ENCODE assay signal across 21 mouse cellular contexts in genomic region chr1:180247901-180248300, GRCm38 (mm10). TPM values are rescaled to one million over a fixed set of nuclear protein-coding genes. Genes with fewer than 3 reads are reported as not detected.
A peak's percentile ranks its signal among the peaks of the same experiment; 100 is the strongest.
DNase-seq lines count a peak whose midpoint lies in the region; ATAC-seq and TF ChIP-seq lines count a peak whose summit lies in the region.
"Had no signal": no experiment of that assay in that cellular context is flagged by ENCODE, and none has a peak within 500 bp of the region (broad histone marks: within the 10 kb centered on the region; RNA-seq: fewer than 3 reads in every experiment).

No protein-coding gene starts in this region.

- H3K36me3 ChIP-seq in heart, embryonic 12.5 days: peaks cover 10% of the 10 kb centered on the region
- H3K36me3 ChIP-seq in G1E (replicated peaks): peaks cover 43% of the 10 kb centered on the region
- peaks cover 11% of the 10 kb centered on the region for H3K36me3 ChIP-seq in liver, embryonic 15.5 days (replicated peaks)
- no peaks in the 10 kb centered on the region for H3K36me3 ChIP-seq in forebrain, embryonic 16.5 days (ENCODE audit: control insufficient read depth, insufficient read depth)
- H3K36me3 ChIP-seq: hindbrain, embryonic 12.5 days; limb, embryonic 10.5 days had no signal

- DNase-seq in heart, postnatal 4 days: no peak
- no peak for DNase-seq in G1E (ENCODE audit: low spot score)
- DNase-seq in induced T-regulatory cell, adult 2 months (ENCODE audit: low read depth): peak; percentile 52
- no peak for DNase-seq in cerebellum, postnatal 4 days (ENCODE audit: low spot score in 2 of 2)
- DNase-seq in left cerebral cortex, adult 9 months (ENCODE audit: low spot score in 2 of 2): no peak
- DNase-seq: adrenal gland, adult 8-10 months; cerebellum, adult 9-11 months; embryo, embryonic 11 days; kidney, postnatal 4 days; layer of hippocampus, adult 9-11 months; lung, embryonic 14.5 days; lung, postnatal 36 days; right cerebral cortex, adult 18-20 months; thymus, postnatal 25 days had no signal

- 29% methylated on average over 7 of the region's 7 CpGs for WGBS in heart, embryonic 12.5 days
- 13% methylated on average over 7 of the region's 7 CpGs for WGBS in liver, embryonic 15.5 days (ENCODE audit: insufficient replicate concordance)
- 91% methylated on average over 7 of the region's 7 CpGs for WGBS in forebrain, embryonic 16.5 days

- H3K27me3 ChIP-seq in heart, embryonic 12.5 days (replicated peaks): no peaks in the 10 kb centered on the region
- H3K27me3 ChIP-seq in G1E (ENCODE audit: insufficient read depth, low read length): no peaks in the 10 kb centered on the region
- H3K27me3 ChIP-seq in liver, embryonic 15.5 days: no peaks in the 10 kb centered on the region
- H3K27me3 ChIP-seq in forebrain, embryonic 16.5 days (replicated peaks; ENCODE audit: control insufficient read depth, insufficient read depth, low read length): peaks cover 3% of the 10 kb centered on the region; the same call in 1 of the 2 replicates
- H3K27me3 ChIP-seq: hindbrain, embryonic 12.5 days had no signal

- no peak overlapping the region for H3K4me2 ChIP-seq in heart, embryonic 12.5 days
- peak overlapping the region; percentile 46 for H3K4me2 ChIP-seq in liver, embryonic 15.5 days
- H3K4me2 ChIP-seq in forebrain, embryonic 16.5 days (ENCODE audit: low read length): no peak overlapping the region
- H3K4me2 ChIP-seq: hindbrain, embryonic 12.5 days; lung, embryonic 14.5 days; midbrain, embryonic 11.5 days had no signal

- peaks cover 61% of the 10 kb centered on the region for H3K4me1 ChIP-seq in heart, embryonic 12.5 days (replicated peaks)
- peaks cover 62% of the 10 kb centered on the region for H3K4me1 ChIP-seq in G1E (ENCODE audit: insufficient read depth, low read depth, low read length)
- H3K4me1 ChIP-seq in liver, embryonic 15.5 days (replicated peaks): peaks cover 64% of the 10 kb centered on the region
- H3K4me1 ChIP-seq in forebrain, embryonic 16.5 days (replicated peaks; ENCODE audit: control insufficient read depth, insufficient read depth, low read length): peaks cover 6% of the 10 kb centered on the region

- no peak overlapping the region for H3K9ac ChIP-seq in heart, embryonic 12.5 days
- H3K9ac ChIP-seq in liver, embryonic 15.5 days: no peak overlapping the region
- no peak overlapping the region for H3K9ac ChIP-seq in forebrain, embryonic 16.5 days (replicated peaks; ENCODE audit: low read depth, low read length)
- H3K9ac ChIP-seq: hindbrain, embryonic 12.5 days; lung, embryonic 14.5 days had no signal

- ATAC-seq in heart, embryonic 12.5 days (ENCODE audit: insufficient number of reproducible peaks, low FRiP score): 0 out of 2 replicates have a peak, but pooled peaks have one; percentile 15
- peak; percentile 62 for ATAC-seq in G1E (ENCODE audit: extremely low read depth, insufficient number of reproducible peaks, low FRiP score, poor library complexity, severe bottlenecking)
- ATAC-seq in liver, embryonic 15.5 days (ENCODE audit: insufficient read depth): peak; percentile 50
- ATAC-seq in forebrain, embryonic 16.5 days: no peak

- H3K27ac ChIP-seq in heart, embryonic 12.5 days (ENCODE audit: poor library complexity, severe bottlenecking): peak overlapping the region; percentile 67; the same call in 1 of the 2 replicates
- H3K27ac ChIP-seq in liver, embryonic 15.5 days (replicated peaks): peak overlapping the region; percentile 72
- H3K27ac ChIP-seq in forebrain, embryonic 16.5 days (ENCODE audit: low read length): no peak overlapping the region
- H3K27ac ChIP-seq: hindbrain, embryonic 12.5 days; left cerebral cortex, adult 2 months; limb, embryonic 10.5 days had no signal

- H3K4me3 ChIP-seq in heart, embryonic 12.5 days: no peak overlapping the region
- no peak overlapping the region; the same call in 1 of the 2 replicates for H3K4me3 ChIP-seq in G1E (ENCODE audit: low read depth, low read length)
- H3K4me3 ChIP-seq in liver, embryonic 15.5 days (replicated peaks): no peak overlapping the region; the same call in 1 of the 2 replicates
- H3K4me3 ChIP-seq in forebrain, embryonic 16.5 days (replicated peaks; ENCODE audit: low read length): no peak overlapping the region
- H3K4me3 ChIP-seq: hindbrain, embryonic 12.5 days; left cerebral cortex, adult 2 months; limb, embryonic 10.5 days had no signal

- H3K9me3 ChIP-seq in heart, embryonic 12.5 days (replicated peaks): no peaks in the 10 kb centered on the region
- H3K9me3 ChIP-seq in G1E (replicated peaks): peaks cover 8% of the 10 kb centered on the region
- H3K9me3 ChIP-seq in liver, embryonic 15.5 days (replicated peaks): no peaks in the 10 kb centered on the region
- H3K9me3 ChIP-seq in forebrain, embryonic 16.5 days (ENCODE audit: control insufficient read depth, low read length): no peaks in the 10 kb centered on the region
- H3K9me3 ChIP-seq: limb, embryonic 10.5 days had no signal

- TF ChIP-seq CTCF in G1E (IDR thresholded peaks at IDR 0.05; ENCODE audit: low read depth, low read length): no peak

RNA-seq across cellular contexts. Expression of gene Psen2, which starts 15.3 kb away (rescaled TPM):
- polyA plus RNA-seq in heart, embryonic 12.5 days (2016; fragmentation: Nextera tagmentation; extraction: Ambion mirVana): 13.8 and 15.1 TPM in 2 replicates
- 10 to 100 TPM; 12.5 to 12.7 TPM for total RNA-seq in heart, postnatal 4 days (2021)
- total RNA-seq in G1E (2014; fragmentation: Nextera tagmentation): 19.4 and 24.1 TPM in 2 replicates
- total RNA-seq in G1E (2017): 126 and 146 TPM in 2 replicates
- polyA plus RNA-seq in G1E (2012): 15.8 and 20.2 TPM in 2 replicates
- 27.0 and 30.6 TPM in 2 replicates for polyA plus RNA-seq in liver, embryonic 15.5 days (2015; fragmentation: Nextera tagmentation; extraction: Ambion mirVana)
- 11.5 and 14.7 TPM in 2 replicates for polyA plus RNA-seq in forebrain, embryonic 16.5 days (2015; fragmentation: Nextera tagmentation; extraction: Ambion mirVana)

RNA-seq across cellular contexts. Expression of gene Coq8a, which starts 48.5 kb away (rescaled TPM):
- 15.2 and 17.8 TPM in 2 replicates for polyA plus RNA-seq in heart, embryonic 12.5 days (2016; fragmentation: Nextera tagmentation; extraction: Ambion mirVana)
- total RNA-seq in heart, postnatal 4 days (2021): 100 to 1,000 TPM; 232 to 252 TPM
- total RNA-seq in G1E (2014; fragmentation: Nextera tagmentation): 3.6 and 4.4 TPM in 2 replicates
- 4.0 and 4.3 TPM in 2 replicates for total RNA-seq in G1E (2017)
- 4.6 and 6.2 TPM in 2 replicates for polyA plus RNA-seq in G1E (2012)
- polyA plus RNA-seq in liver, embryonic 15.5 days (2015; fragmentation: Nextera tagmentation; extraction: Ambion mirVana): 25.3 and 27.0 TPM in 2 replicates
- polyA plus RNA-seq in forebrain, embryonic 16.5 days (2015; fragmentation: Nextera tagmentation; extraction: Ambion mirVana): 4.1 and 5.1 TPM in 2 replicates
